ENCODE assay signal across 8 mouse cellular contexts in genomic region chr11:98447475-98447834, GRCm38 (mm10). TPM values are rescaled to one million over a fixed set of nuclear protein-coding genes. Genes with fewer than 3 reads are reported as not detected.
DNase-seq lines count a peak whose midpoint lies in the region; ATAC-seq and TF ChIP-seq lines count a peak whose summit lies in the region.

No protein-coding gene starts in this region.

- peak overlapping the region; percentile 31 for H3K4me2 ChIP-seq in kidney, embryonic 14.5 days (replicated peaks; ENCODE audit: low read depth, low read length)
- 0 out of 2 replicates have a peak overlapping the region, but pooled peaks have one; percentile 13 for H3K4me2 ChIP-seq in embryonic facial prominence, embryonic 11.5 days (ENCODE audit: low read depth, low read length)
- H3K4me2 ChIP-seq in hindbrain, postnatal 0 days (ENCODE audit: low read depth, low read length), result peak overlapping the region; percentile 37
- peak overlapping the region; percentile 23; the same call in 1 of the 2 replicates for H3K4me2 ChIP-seq in midbrain, embryonic 12.5 days (replicated peaks)

- H3K36me3 ChIP-seq in kidney, embryonic 14.5 days (ENCODE audit: control insufficient read depth, insufficient read depth, low read length), result peaks cover 12% of the 10 kb centered on the region; the same call in 1 of the 2 replicates
- H3K36me3 ChIP-seq in embryonic facial prominence, embryonic 11.5 days (replicated peaks; ENCODE audit: control insufficient read depth, insufficient read depth, low read depth, low read length), result no peaks in the 10 kb centered on the region
- H3K36me3 ChIP-seq in hindbrain, postnatal 0 days (ENCODE audit: insufficient read depth, low read length), result no peaks in the 10 kb centered on the region
- no peaks in the 10 kb centered on the region for H3K36me3 ChIP-seq in midbrain, embryonic 12.5 days

- no peaks in the 10 kb centered on the region for H3K9me3 ChIP-seq in kidney, embryonic 14.5 days (ENCODE audit: control insufficient read depth, low read length)
- no peaks in the 10 kb centered on the region for H3K9me3 ChIP-seq in embryonic facial prominence, embryonic 11.5 days (replicated peaks; ENCODE audit: control insufficient read depth, low read length)
- no peaks in the 10 kb centered on the region for H3K9me3 ChIP-seq in hindbrain, postnatal 0 days (ENCODE audit: low read length)
- no peaks in the 10 kb centered on the region for H3K9me3 ChIP-seq in midbrain, embryonic 12.5 days

- no peak for DNase-seq in kidney, postnatal 14 days
- DNase-seq in embryonic facial prominence, embryonic 11.5 days (ENCODE audit: low spot score), result no peak
- no peak for DNase-seq in hindbrain, postnatal 0 days (ENCODE audit: low spot score)
- no peak for DNase-seq in adrenal gland, postnatal 25 days
- DNase-seq in cerebellum, adult 18-20 months, result no peak
- DNase-seq in gastrocnemius, postnatal 4 days (ENCODE audit: low spot score in 2 of 2), result no peak

- WGBS in kidney, embryonic 14.5 days, result 12% methylated on average over 7 of the region's 7 CpGs
- 12% methylated on average over 7 of the region's 7 CpGs for WGBS in embryonic facial prominence, embryonic 11.5 days
- 18% methylated on average over 7 of the region's 7 CpGs for WGBS in hindbrain, postnatal 0 days
- 19% methylated on average over 6 of the region's 7 CpGs for whole genome bisulfite sequencing in midbrain, embryonic 12.5 days

- ATAC-seq in kidney, embryonic 14.5 days (ENCODE audit: low FRiP score, low TSS enrichment), result no peak; the same call in 1 of the 2 replicates
- no peak for ATAC-seq in embryonic facial prominence, embryonic 11.5 days (replicated peaks; ENCODE audit: insufficient number of reproducible peaks, low FRiP score, low TSS enrichment, low read depth)
- ATAC-seq in hindbrain, postnatal 0 days, result no peak
- ATAC-seq in midbrain, embryonic 12.5 days (ENCODE audit: low FRiP score, low read depth), result no peak

- no peak for TF ChIP-seq CTCF in hindbrain, postnatal 0 days (IDR thresholded peaks at IDR 0.05; ENCODE audit: low read depth)

- peak overlapping the region; percentile 93 for H3K27ac ChIP-seq in kidney, embryonic 14.5 days (ENCODE audit: low read depth, low read length)
- H3K27ac ChIP-seq in embryonic facial prominence, embryonic 11.5 days (replicated peaks; ENCODE audit: low read depth, low read length), result no peak overlapping the region
- no peak overlapping the region for H3K27ac ChIP-seq in hindbrain, postnatal 0 days
- no peak overlapping the region for H3K27ac ChIP-seq in midbrain, embryonic 12.5 days (replicated peaks)

- peak overlapping the region; percentile 41 for H3K4me3 ChIP-seq in kidney, embryonic 14.5 days (ENCODE audit: low read length)
- H3K4me3 ChIP-seq in embryonic facial prominence, embryonic 11.5 days (ENCODE audit: low read depth, low read length), result peak overlapping the region; percentile 11
- peak overlapping the region; percentile 29 for H3K4me3 ChIP-seq in hindbrain, postnatal 0 days (ENCODE audit: low read length)
- no peak overlapping the region for H3K4me3 ChIP-seq in midbrain, embryonic 12.5 days

- peaks cover 14% of the 10 kb centered on the region; the same call in 1 of the 2 replicates for H3K27me3 ChIP-seq in kidney, embryonic 14.5 days (ENCODE audit: control insufficient read depth, insufficient read depth, low read length)
- H3K27me3 ChIP-seq in embryonic facial prominence, embryonic 11.5 days (ENCODE audit: control insufficient read depth, insufficient read depth, low read length), result peaks cover 14% of the 10 kb centered on the region
- peaks cover 16% of the 10 kb centered on the region; the same call in 1 of the 2 replicates for H3K27me3 ChIP-seq in hindbrain, postnatal 0 days (ENCODE audit: insufficient read depth, low read length)
- H3K27me3 ChIP-seq in midbrain, embryonic 12.5 days, result peaks cover 62% of the 10 kb centered on the region

- peaks cover 12% of the 10 kb centered on the region for H3K4me1 ChIP-seq in kidney, embryonic 14.5 days (ENCODE audit: control insufficient read depth, insufficient read depth, low read length)
- H3K4me1 ChIP-seq in embryonic facial prominence, embryonic 11.5 days (ENCODE audit: control insufficient read depth, insufficient read depth, low read length), result no peaks in the 10 kb centered on the region; the same call in 1 of the 2 replicates
- no peaks in the 10 kb centered on the region for H3K4me1 ChIP-seq in hindbrain, postnatal 0 days (ENCODE audit: insufficient read depth, low read length)
- H3K4me1 ChIP-seq in midbrain, embryonic 12.5 days, result peaks cover 14% of the 10 kb centered on the region; the same call in 1 of the 2 replicates

- peak overlapping the region; percentile 53 for H3K9ac ChIP-seq in kidney, embryonic 14.5 days (ENCODE audit: low read depth, low read length)
- H3K9ac ChIP-seq in embryonic facial prominence, embryonic 11.5 days (replicated peaks; ENCODE audit: low read length), result no peak overlapping the region
- H3K9ac ChIP-seq in hindbrain, postnatal 0 days (replicated peaks; ENCODE audit: low read length), result no peak overlapping the region
- peak overlapping the region; percentile 24; the same call in 1 of the 2 replicates for H3K9ac ChIP-seq in midbrain, embryonic 12.5 days (replicated peaks)

RNA-seq across cellular contexts. Expression of gene Grb7, which starts 1.3 kb away (rescaled TPM):
- 52.3 and 66.8 TPM in 2 replicates for polyA plus RNA-seq in kidney, embryonic 14.5 days (2014; fragmentation: Nextera tagmentation; extraction: Ambion mirVana)
- 8.1 and 8.5 TPM in 2 replicates for polyA plus RNA-seq in embryonic facial prominence, embryonic 11.5 days (2014; fragmentation: Nextera tagmentation; extraction: Ambion mirVana)
- total RNA-seq in hindbrain, postnatal 0 days (2014; rRNA removed), result 1.5 and 2.7 TPM in 2 replicates
- polyA plus RNA-seq in hindbrain, postnatal 0 days (2015; fragmentation: Nextera tagmentation; extraction: Ambion mirVana), result 1.7 and 2.0 TPM in 2 replicates
- 0.43 and 0.75 TPM in 2 replicates for polyA plus RNA-seq in midbrain, embryonic 12.5 days (2016; fragmentation: Nextera tagmentation; extraction: Ambion mirVana)
- 1.0 TPM in 1 of 2 replicates, not detected in the other for total RNA-seq in adrenal gland, postnatal 25 days (2021)
- under 1 TPM in 1 of 2 experiments, not detected in 1; 0.16 TPM for total RNA-seq in gastrocnemius, postnatal 4 days (2021)

RNA-seq across cellular contexts. Expression of gene Mien1, which starts 8.7 kb away (rescaled TPM):
- polyA plus RNA-seq in kidney, embryonic 14.5 days (2014; fragmentation: Nextera tagmentation; extraction: Ambion mirVana), result 83.8 and 101 TPM in 2 replicates
- polyA plus RNA-seq in embryonic facial prominence, embryonic 11.5 days (2014; fragmentation: Nextera tagmentation; extraction: Ambion mirVana), result 89.3 and 95.6 TPM in 2 replicates
- 70.0 and 73.9 TPM in 2 replicates for total RNA-seq in hindbrain, postnatal 0 days (2014; rRNA removed)
- 259 and 264 TPM in 2 replicates for polyA plus RNA-seq in hindbrain, postnatal 0 days (2015; fragmentation: Nextera tagmentation; extraction: Ambion mirVana)
- 158 and 163 TPM in 2 replicates for polyA plus RNA-seq in midbrain, embryonic 12.5 days (2016; fragmentation: Nextera tagmentation; extraction: Ambion mirVana)
- 80.3 and 84.7 TPM in 2 replicates for total RNA-seq in adrenal gland, postnatal 25 days (2021)
- 10 to 100 TPM; 28.0 to 29.0 TPM for total RNA-seq in gastrocnemius, postnatal 4 days (2021)

RNA-seq across cellular contexts. Expression of gene Erbb2, which starts 35.2 kb away (rescaled TPM):
- 35.5 and 54.1 TPM in 2 replicates for polyA plus RNA-seq in kidney, embryonic 14.5 days (2014; fragmentation: Nextera tagmentation; extraction: Ambion mirVana)
- polyA plus RNA-seq in embryonic facial prominence, embryonic 11.5 days (2014; fragmentation: Nextera tagmentation; extraction: Ambion mirVana), result 26.5 and 30.8 TPM in 2 replicates
- total RNA-seq in hindbrain, postnatal 0 days (2014; rRNA removed), result 8.0 and 11.7 TPM in 2 replicates
- polyA plus RNA-seq in hindbrain, postnatal 0 days (2015; fragmentation: Nextera tagmentation; extraction: Ambion mirVana), result 4.9 and 5.1 TPM in 2 replicates
- polyA plus RNA-seq in midbrain, embryonic 12.5 days (2016; fragmentation: Nextera tagmentation; extraction: Ambion mirVana), result 14.9 and 17.4 TPM in 2 replicates
- 3.8 and 6.2 TPM in 2 replicates for total RNA-seq in adrenal gland, postnatal 25 days (2021)
- 10 to 100 TPM; 19.6 to 23.5 TPM for total RNA-seq in gastrocnemius, postnatal 4 days (2021)

RNA-seq across cellular contexts. Expression of gene Pgap3, which starts 47.2 kb away (rescaled TPM):
- polyA plus RNA-seq in kidney, embryonic 14.5 days (2014; fragmentation: Nextera tagmentation; extraction: Ambion mirVana), result 10.7 and 14.8 TPM in 2 replicates
- polyA plus RNA-seq in embryonic facial prominence, embryonic 11.5 days (2014; fragmentation: Nextera tagmentation; extraction: Ambion mirVana), result 6.0 and 6.5 TPM in 2 replicates
- total RNA-seq in hindbrain, postnatal 0 days (2014; rRNA removed), result 10.6 and 12.0 TPM in 2 replicates
- 7.8 and 9.2 TPM in 2 replicates for polyA plus RNA-seq in hindbrain, postnatal 0 days (2015; fragmentation: Nextera tagmentation; extraction: Ambion mirVana)
- 9.0 and 9.3 TPM in 2 replicates for polyA plus RNA-seq in midbrain, embryonic 12.5 days (2016; fragmentation: Nextera tagmentation; extraction: Ambion mirVana)
- 3.6 and 6.5 TPM in 2 replicates for total RNA-seq in adrenal gland, postnatal 25 days (2021)
- 1 to 10 TPM; 4.6 to 5.6 TPM for total RNA-seq in gastrocnemius, postnatal 4 days (2021)

Comparison
In these comparisons a context has a peak if more than half of its experiments do, and no peak if none do; other contexts are left out.
1. H3K9ac ChIP-seq: peak in kidney, embryonic 14.5 days (single experiment) and midbrain, embryonic 12.5 days (single experiment); none in embryonic facial prominence, embryonic 11.5 days (single experiment) and hindbrain, postnatal 0 days (single experiment).
2. Peak in every context shown above with its lines, with median percentiles within 50 percentile points of each other: H3K4me2 ChIP-seq.